Mouse (Mus musculus) forebrain, embryonic 13.5 days (tissue): Measurements from ENCODE around the gene Rpa2. TPM values are rescaled to one million over a fixed set of nuclear protein-coding genes. Genes with fewer than 3 reads are reported as not detected.
"Not testable (repeated sequence)": the region's sequence is repeated elsewhere in the genome, so short reads cannot be mapped to it uniquely, and the experiment has no call there.

Experiments
- ATAC-seq: fragments of 200-750 bp; cut with Nextera tagmentation; 2 replicates; pipeline ENCODE4 v1.8.0; 2017
- H3K27ac ChIP-seq: fragments of 300-500 bp; sonication (generic); 2 replicates; pipeline ENCODE4 v1.5.1; 2015; ENCODE audit warnings: inconsistent platforms, mild to moderate bottlenecking, moderate library complexity
- H3K27me3 ChIP-seq: fragments of 300-500 bp; sonication (generic); 2 replicates; pipeline ENCODE4 v1.6.1; 2015; ENCODE audit warnings: mild to moderate bottlenecking, inconsistent platforms
- H3K36me3 ChIP-seq: fragments of 300-500 bp; sonication (generic); 2 replicates; pipeline ENCODE4 v1.6.1; 2015; ENCODE audit warnings: mild to moderate bottlenecking, inconsistent platforms; ENCODE audit not compliant: poor library complexity, severe bottlenecking
- H3K4me1 ChIP-seq: fragments of 300-500 bp; sonication (generic); 2 replicates; pipeline ENCODE4 v1.6.1; 2015; ENCODE audit warnings: inconsistent platforms
- H3K4me2 ChIP-seq: fragments of 300-500 bp; sonication (generic); 2 replicates; pipeline ENCODE4 v1.6.1; 2015; ENCODE audit warnings: inconsistent platforms, mild to moderate bottlenecking, moderate library complexity
- H3K4me3 ChIP-seq: fragments of 300-500 bp; sonication (generic); 2 replicates; pipeline ENCODE4 v1.5.1; 2015; ENCODE audit warnings: mild to moderate bottlenecking, inconsistent platforms
- H3K9ac ChIP-seq: fragments of 300-500 bp; sonication (generic); 2 replicates; pipeline ENCODE4 v1.6.1; 2015; ENCODE audit warnings: mild to moderate bottlenecking, inconsistent platforms
- H3K9me3 ChIP-seq: fragments of 300-500 bp; sonication (generic); replicated peaks from 2 replicates; pipeline ENCODE4 v1.6.1; 2016; ENCODE audit warnings: inconsistent platforms
- WGBS: fragments of 180-500 bp; shearing (Covaris S2); methylation state at CpG from one replicate; pipeline ENCODE4 v1.1.7; 2015; 5-methylcytosine and 5-hydroxymethylcytosine counted together
- polyA plus RNA-seq: library from polyadenylated mRNA; unstranded; fragments of >200 nt; fragmentation: Nextera tagmentation; extraction: Ambion mirVana; gene quantifications from 2 replicates; pipeline ENCODE4 v1.2.1, GENCODE M21; 2015

Gene Rpa2
- polyA plus RNA-seq: 114 and 123 TPM in 2 replicates

GRCm38 (mm10) chr4:132767914-132768876 lies at the start of gene Rpa2:
Gene Rpa2, plus strand, starts transcription at chr4:132768332.
- peak within 1 kb of the TSS; percentile 78 for H3K9ac ChIP-seq
- peak within 1 kb of the TSS; percentile 81 for H3K4me3 ChIP-seq
- H3K27ac ChIP-seq: no peak within 1 kb of the TSS
- WGBS: under 1% methylated on average over 71 of the region's 71 CpGs
- H3K27me3 ChIP-seq: no peaks in the 10 kb centered on the region
- H3K36me3 ChIP-seq: peaks cover 30% of the 10 kb centered on the region
- H3K4me1 ChIP-seq: peaks cover 12% of the 10 kb centered on the region
- H3K9me3 ChIP-seq: no peaks in the 10 kb centered on the region
- peak within 1 kb of the TSS; percentile 89 for H3K4me2 ChIP-seq
- peak; percentile 98 for ATAC-seq

- Histone ChIP-seq H3K4me1 (peaks cover 9% of the 10 kb centered on the region), H3K36me3 (peaks cover 28% of the 10 kb centered on the region), H3K27ac (no peak overlapping the region), H3K9ac (no peak overlapping the region), H3K4me3 (no peak overlapping the region), H3K9me3 (no peaks in the 10 kb centered on the region), H3K27me3 (no peaks in the 10 kb centered on the region), H3K4me2 (no peak overlapping the region)
- ATAC-seq: no peak
- WGBS: 92% methylated on average over 8 of the region's 8 CpGs
These were observed 39.9 kb upstream of the Rpa2 start for GRCm38 (mm10) chr4:132728233-132728632.

- H3K9ac ChIP-seq: peak overlapping the region; percentile 70
- H3K4me1 ChIP-seq: peaks cover 9% of the 10 kb centered on the region
- no peak for ATAC-seq
These were observed 36.5 kb upstream of the Rpa2 start for GRCm38 (mm10) chr4:132731616-132732015.

GRCm38 (mm10) chr4:132732148-132732684 lies 35.9 kb upstream of the Rpa2 start, which contains the start of gene Xkr8:
Gene Xkr8, minus strand, starts transcription at chr4:132732546.
- H3K4me2 ChIP-seq: peak within 1 kb of the TSS; percentile 87
- no peaks in the 10 kb centered on the region for H3K27me3 ChIP-seq
- peak within 1 kb of the TSS; percentile 59 for H3K4me3 ChIP-seq
- H3K36me3 ChIP-seq: no peaks in the 10 kb centered on the region
- ATAC-seq: peak; percentile 95
- peak within 1 kb of the TSS; percentile 70 for H3K9ac ChIP-seq
- H3K4me1 ChIP-seq: peaks cover 9% of the 10 kb centered on the region
- no peaks in the 10 kb centered on the region for H3K9me3 ChIP-seq
- H3K27ac ChIP-seq: no peak within 1 kb of the TSS
- 2% methylated on average over 34 of the region's 34 CpGs for WGBS

More at GRCm38 (mm10) chr4:132731616-132732015, 36.5 kb upstream of the Rpa2 start:
- peak overlapping the region; percentile 59 for H3K4me3 ChIP-seq
- no peak overlapping the region for H3K27ac ChIP-seq
- H3K4me2 ChIP-seq: peak overlapping the region; percentile 87
- 0 out of 2 replicates have a peak, but pooled peaks cover 5% of the 10 kb centered on the region for H3K36me3 ChIP-seq
- WGBS: 54% methylated on average over 12 of the region's 12 CpGs
- H3K9me3 ChIP-seq: no peaks in the 10 kb centered on the region
- H3K27me3 ChIP-seq: no peaks in the 10 kb centered on the region

- Histone ChIP-seq H3K27ac (no peak overlapping the region), H3K27me3 (no peaks in the 10 kb centered on the region), H3K4me3 (no peak overlapping the region), H3K4me1 (peaks cover 9% of the 10 kb centered on the region), H3K9ac (no peak overlapping the region), H3K9me3 (no peaks in the 10 kb centered on the region), H3K4me2 (no peak overlapping the region), H3K36me3 (no peaks in the 10 kb centered on the region)
- 91% methylated on average over 25 of the region's 25 CpGs for WGBS
- ATAC-seq: no peak
These were observed 34.9 kb upstream of the Rpa2 start for GRCm38 (mm10) chr4:132733071-132733770.

GRCm38 (mm10) chr4:132734766-132735165 lies 33.4 kb upstream of the Rpa2 start:
- H3K36me3 ChIP-seq: no peaks in the 10 kb centered on the region
- no peak overlapping the region for H3K4me2 ChIP-seq
- ATAC-seq: no peak
- no peak overlapping the region for H3K9ac ChIP-seq
- H3K27me3 ChIP-seq: no peaks in the 10 kb centered on the region
- no peak overlapping the region for H3K4me3 ChIP-seq
- no peak overlapping the region for H3K27ac ChIP-seq
- WGBS: 96% methylated on average over 2 of the region's 2 CpGs
- peaks cover 9% of the 10 kb centered on the region for H3K4me1 ChIP-seq
- no peaks in the 10 kb centered on the region for H3K9me3 ChIP-seq

- H3K27me3 ChIP-seq: no peaks in the 10 kb centered on the region
- H3K9me3 ChIP-seq: no peaks in the 10 kb centered on the region
- H3K9ac ChIP-seq: no peak overlapping the region
- peaks cover 9% of the 10 kb centered on the region for H3K4me1 ChIP-seq
- no peaks in the 10 kb centered on the region for H3K36me3 ChIP-seq
- no peak overlapping the region for H3K4me3 ChIP-seq
- H3K4me2 ChIP-seq: no peak overlapping the region
- ATAC-seq: no peak
- H3K27ac ChIP-seq: no peak overlapping the region
- WGBS: 82% methylated on average over 2 of the region's 2 CpGs
These were observed 32.7 kb upstream of the Rpa2 start for GRCm38 (mm10) chr4:132735389-132735788.

GRCm38 (mm10) chr4:132735894-132736293 lies 32.2 kb upstream of the Rpa2 start:
- ATAC-seq: no peak
- H3K4me3 ChIP-seq: no peak overlapping the region
- H3K4me1 ChIP-seq: peaks cover 9% of the 10 kb centered on the region
- H3K27me3 ChIP-seq: no peaks in the 10 kb centered on the region
- H3K9me3 ChIP-seq: no peaks in the 10 kb centered on the region
- H3K36me3 ChIP-seq: no peaks in the 10 kb centered on the region
- H3K9ac ChIP-seq: no peak overlapping the region
- 76% methylated on average over 3 of the region's 3 CpGs for WGBS
- H3K4me2 ChIP-seq: no peak overlapping the region
- H3K27ac ChIP-seq: no peak overlapping the region

- H3K4me3 ChIP-seq, ATAC-seq, H3K9ac ChIP-seq, H3K27me3 ChIP-seq, H3K4me2 ChIP-seq, H3K9me3 ChIP-seq, H3K27ac ChIP-seq, H3K36me3 ChIP-seq, H3K4me1 ChIP-seq: not testable (repeated sequence)
- WGBS: 92% methylated on average over 9 of the region's 9 CpGs
These were observed 31.0 kb upstream of the Rpa2 start for GRCm38 (mm10) chr4:132737154-132737553.

GRCm38 (mm10) chr4:132741491-132741890 lies 26.6 kb upstream of the Rpa2 start:
- 0 out of 2 replicates have a peak, but pooled peaks cover 9% of the 10 kb centered on the region for H3K4me1 ChIP-seq
- no peak overlapping the region for H3K27ac ChIP-seq
- H3K4me3 ChIP-seq: no peak overlapping the region
- 96% methylated on average over 7 of the region's 7 CpGs for WGBS
- no peak overlapping the region for H3K4me2 ChIP-seq
- H3K36me3 ChIP-seq: no peaks in the 10 kb centered on the region
- H3K9ac ChIP-seq: no peak overlapping the region
- ATAC-seq: no peak
- H3K9me3 ChIP-seq: no peaks in the 10 kb centered on the region
- H3K27me3 ChIP-seq: no peaks in the 10 kb centered on the region

- Histone ChIP-seq H3K9ac (no peak overlapping the region), H3K9me3 (no peaks in the 10 kb centered on the region), H3K4me3 (no peak overlapping the region), H3K27ac (peak overlapping the region; percentile 35; the same call in 1 of the 2 replicates), H3K36me3 (no peaks in the 10 kb centered on the region), H3K4me2 (no peak overlapping the region), H3K4me1 (0 out of 2 replicates have a peak, but pooled peaks cover 9% of the 10 kb centered on the region), H3K27me3 (no peaks in the 10 kb centered on the region)
- no peak for ATAC-seq
- 75% methylated on average over 11 of the region's 11 CpGs for WGBS
These were observed 23.9 kb upstream of the Rpa2 start for GRCm38 (mm10) chr4:132743992-132744911.
